Mouse (Mus musculus): ENCODE measurements around the gene Usb1. TPM values are rescaled to one million over a fixed set of nuclear protein-coding genes. Genes with fewer than 3 reads are reported as not detected.
A peak's percentile ranks its signal among the peaks of the same experiment; 100 is the strongest.

Gene Usb1
- 18.6 and 25.9 TPM in 2 replicates for total RNA-seq (2012; rRNA removed)

DNA sequence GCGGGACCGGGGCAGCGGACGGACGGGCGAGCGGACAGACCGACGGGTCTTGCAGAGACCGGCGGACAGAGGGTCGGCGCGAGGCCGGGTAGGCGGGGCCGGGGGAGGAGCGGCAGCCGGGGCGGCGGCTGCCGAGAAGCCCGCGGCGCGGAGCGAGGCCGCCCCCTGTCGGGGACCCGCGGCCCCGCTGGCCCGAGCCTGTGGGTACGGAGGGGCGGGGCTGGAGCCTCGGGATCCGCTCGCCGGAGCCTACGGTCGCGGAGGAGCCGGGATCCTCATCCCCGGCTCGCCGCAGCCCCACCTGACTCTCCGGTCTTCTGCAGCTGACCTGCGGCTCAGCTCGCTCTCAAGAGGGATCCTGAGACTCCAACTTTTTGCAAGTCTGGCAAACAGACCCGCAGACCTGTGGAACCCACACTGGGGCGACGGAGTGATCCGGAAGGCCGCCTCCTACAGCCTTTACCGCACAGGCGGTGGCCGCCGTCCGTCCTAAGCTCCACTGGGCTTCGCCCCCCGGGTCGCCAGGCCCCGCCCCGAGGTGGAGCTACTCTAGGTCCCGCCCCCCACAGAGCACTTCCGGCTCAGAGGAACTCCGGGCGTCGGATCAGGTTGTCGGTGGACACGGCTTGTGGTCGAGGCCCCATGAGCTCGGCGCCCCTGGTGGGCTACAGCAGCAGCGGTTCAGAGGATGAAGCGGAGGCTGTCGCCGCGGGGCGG is at the start of gene Usb1, which contains the start of gene Zfp319:
TSS of gene Usb1 (plus strand) at position 565 of the 717 bp plus-strand sequence.
TSS of gene Zfp319 (minus strand) at position 231 of the 717 bp plus-strand sequence.
- Histone ChIP-seq H3K27ac (ENCODE audit: insufficient read depth, low read depth, low read length, poor library complexity, severe bottlenecking) (peak within 1 kb of the TSS; percentile 85), H3K9ac (ENCODE audit: insufficient read depth, low read depth, low read length, poor library complexity, severe bottlenecking) (peak within 1 kb of the TSS; percentile 85), H3K4me3 (ENCODE audit: insufficient read depth in 1 of 2, low read depth in 1 of 2, low read length in 2 of 2, poor library complexity in 1 of 2, severe bottlenecking in 1 of 2) (peak within 1 kb of the TSS; percentile 82 to 96), H3K9me3 (ENCODE audit: control insufficient read depth, insufficient read depth, low read depth, low read length) (no peaks in the 10 kb centered on the region), H3K4me1 (ENCODE audit: control insufficient read depth in 2 of 2, insufficient read depth in 2 of 2, low read length in 2 of 2, poor library complexity in 1 of 2) (peaks cover 3 to 14% of the 10 kb centered on the region in 2 experiments; a peak in 2 of 4 replicates), H3K36me3 (ENCODE audit: control insufficient read depth, insufficient read depth, low read length, poor library complexity, severe bottlenecking) (peaks cover 9% of the 10 kb centered on the region; the same call in 1 of the 2 replicates)
- peak; percentile 80 for DNase-seq (ENCODE audit: low read depth, low spot score)
- in situ Hi-C loops (cut with MboI; ENCODE audit: low sequenced_read_pairs in 2 of 2, unreplicated experiment in 2 of 2) = no loop called here
- TF ChIP-seq ZC3H11A (IDR thresholded peaks at IDR 0.05; ENCODE audit: borderline replicate concordance, low read depth, low read length) = no peak
- peak; percentile 58; the same call in 1 of the 2 replicates for TF ChIP-seq HCFC1 (IDR thresholded peaks at IDR 0.05; ENCODE audit: borderline replicate concordance, insufficient read depth, low read length)

DNA sequence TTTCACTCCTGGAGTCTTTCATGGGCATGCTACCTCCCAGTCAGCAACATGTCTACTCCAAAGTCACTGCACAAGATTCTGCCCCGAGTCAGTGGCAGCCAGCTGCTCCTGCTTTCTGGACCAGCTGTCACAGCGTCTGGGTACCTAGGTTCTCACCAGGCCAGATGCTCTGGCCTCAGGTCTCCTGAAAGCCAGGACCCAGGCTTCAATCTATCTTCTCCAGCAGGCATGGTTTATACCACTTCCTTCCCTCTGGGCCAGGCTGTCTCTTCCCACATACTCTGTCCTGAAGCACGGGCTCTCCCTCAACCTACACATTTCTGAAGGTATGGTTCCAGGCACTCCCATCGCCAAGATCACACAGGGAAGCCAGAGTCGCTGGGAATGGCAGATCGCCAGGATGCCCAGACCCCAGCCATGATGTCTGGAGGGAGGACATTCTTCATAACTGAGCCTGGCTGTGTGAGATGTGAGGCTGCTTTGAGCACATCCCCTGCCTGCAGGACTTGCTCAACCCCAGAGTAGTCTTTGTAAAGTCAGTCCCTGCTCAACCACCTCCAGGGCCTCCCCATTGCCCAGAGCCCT is 42.9 kb upstream of the Usb1 start:
- no peak for DNase-seq (ENCODE audit: low read depth, low spot score)
- Histone ChIP-seq H3K36me3 (ENCODE audit: control insufficient read depth, insufficient read depth, low read length, poor library complexity, severe bottlenecking) (no peaks in the 10 kb centered on the region), H3K9me3 (ENCODE audit: control insufficient read depth, insufficient read depth, low read depth, low read length) (no peaks in the 10 kb centered on the region), H3K9ac (ENCODE audit: insufficient read depth, low read depth, low read length, poor library complexity, severe bottlenecking) (no peak overlapping the region), H3K4me3 (ENCODE audit: insufficient read depth in 1 of 2, low read depth in 1 of 2, low read length in 2 of 2, poor library complexity in 1 of 2, severe bottlenecking in 1 of 2) (no peak overlapping the region), H3K27ac (ENCODE audit: insufficient read depth, low read depth, low read length, poor library complexity, severe bottlenecking) (no peak overlapping the region), H3K4me1 (ENCODE audit: control insufficient read depth in 2 of 2, insufficient read depth in 2 of 2, low read length in 2 of 2, poor library complexity in 1 of 2) (peaks cover 0 to 3% of the 10 kb centered on the region in 2 experiments; a peak in 2 of 4 replicates)
- in situ Hi-C loops (cut with MboI; ENCODE audit: low sequenced_read_pairs in 2 of 2, unreplicated experiment in 2 of 2) = no loop called here
- TF ChIP-seq CHD2 (IDR thresholded peaks at IDR 0.05; ENCODE audit: low read depth, low read length) = no peak
- no peak for TF ChIP-seq HCFC1 (IDR thresholded peaks at IDR 0.05; ENCODE audit: borderline replicate concordance, insufficient read depth, low read length)
- no peak for TF ChIP-seq ZNF384 (IDR thresholded peaks at IDR 0.05; ENCODE audit: low read depth, low read length)
- TF ChIP-seq MAFK (IDR thresholded peaks at IDR 0.05; ENCODE audit: insufficient read depth, low read depth, low read length) = no peak
- TF ChIP-seq ZC3H11A (IDR thresholded peaks at IDR 0.05; ENCODE audit: borderline replicate concordance, low read depth, low read length) = no peak

DNA sequence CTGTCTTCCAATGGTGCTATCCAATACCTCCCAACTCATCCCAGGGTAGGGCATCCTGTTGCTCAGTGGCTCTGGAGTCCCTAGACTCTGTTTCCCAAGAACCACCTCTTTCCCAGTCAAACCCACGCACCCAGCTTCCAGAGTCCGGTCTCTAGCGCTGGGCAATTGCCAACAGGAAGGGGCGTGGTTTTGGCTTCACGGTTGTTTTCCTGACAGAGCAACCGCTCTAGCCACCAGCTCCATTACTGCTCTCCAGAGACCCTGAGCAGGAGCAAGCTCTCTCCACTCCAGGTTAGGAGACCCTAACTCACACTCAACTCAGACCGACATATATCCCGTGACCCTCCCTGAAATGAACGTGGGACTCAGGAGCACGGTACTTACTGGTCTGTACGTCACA is 38.9 kb upstream of the Usb1 start:
- peak overlapping the region in 1 of 2 experiments; percentile 64; a peak in 3 of 4 replicates for H3K4me3 ChIP-seq (ENCODE audit: insufficient read depth in 1 of 2, low read depth in 1 of 2, low read length in 2 of 2, poor library complexity in 1 of 2, severe bottlenecking in 1 of 2)
- H3K4me1 ChIP-seq (ENCODE audit: control insufficient read depth in 2 of 2, insufficient read depth in 2 of 2, low read length in 2 of 2, poor library complexity in 1 of 2) = peaks cover 0 to 3% of the 10 kb centered on the region in 2 experiments; a peak in 2 of 4 replicates
- H3K36me3 ChIP-seq (ENCODE audit: control insufficient read depth, insufficient read depth, low read length, poor library complexity, severe bottlenecking) = no peaks in the 10 kb centered on the region
- H3K27ac ChIP-seq (ENCODE audit: insufficient read depth, low read depth, low read length, poor library complexity, severe bottlenecking) = no peak overlapping the region
- TF ChIP-seq HCFC1 (IDR thresholded peaks at IDR 0.05; ENCODE audit: borderline replicate concordance, insufficient read depth, low read length) (no peak), MAFK (IDR thresholded peaks at IDR 0.05; ENCODE audit: insufficient read depth, low read depth, low read length) (no peak), ZC3H11A (IDR thresholded peaks at IDR 0.05; ENCODE audit: borderline replicate concordance, low read depth, low read length) (no peak), CHD2 (IDR thresholded peaks at IDR 0.05; ENCODE audit: low read depth, low read length) (no peak), ZNF384 (IDR thresholded peaks at IDR 0.05; ENCODE audit: low read depth, low read length) (no peak)
- no peaks in the 10 kb centered on the region for H3K9me3 ChIP-seq (ENCODE audit: control insufficient read depth, insufficient read depth, low read depth, low read length)
- in situ Hi-C loops (cut with MboI; ENCODE audit: low sequenced_read_pairs in 2 of 2, unreplicated experiment in 2 of 2) = no loop called here
- DNase-seq (ENCODE audit: low read depth, low spot score) = no peak
- no peak overlapping the region for H3K9ac ChIP-seq (ENCODE audit: insufficient read depth, low read depth, low read length, poor library complexity, severe bottlenecking)

DNA sequence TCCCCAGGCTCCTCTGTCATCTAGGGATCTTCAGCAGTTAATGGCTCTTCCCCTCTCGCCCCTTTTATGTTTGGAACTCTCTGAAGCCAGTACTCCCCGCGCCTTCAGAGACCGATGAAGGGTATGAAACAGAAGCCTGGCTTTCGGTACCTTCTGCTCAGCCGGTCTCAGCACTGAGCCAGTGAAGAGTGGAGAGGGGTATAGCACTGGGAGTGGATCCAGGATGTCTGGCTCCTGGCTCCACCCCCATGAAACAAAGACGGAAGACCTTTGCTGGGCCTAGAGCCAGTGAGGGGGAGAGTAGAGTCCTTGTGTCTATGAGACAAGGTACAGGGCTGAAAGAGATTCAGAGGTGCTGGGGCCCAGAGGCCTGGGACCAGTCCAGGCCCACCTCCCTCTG is 38.2 kb upstream of the Usb1 start:
- H3K27ac ChIP-seq (ENCODE audit: insufficient read depth, low read depth, low read length, poor library complexity, severe bottlenecking) = no peak overlapping the region
- H3K9ac ChIP-seq (ENCODE audit: insufficient read depth, low read depth, low read length, poor library complexity, severe bottlenecking) = no peak overlapping the region

More for the DNA sequence above, 38.2 kb upstream of the Usb1 start:
- TF ChIP-seq MAFK (IDR thresholded peaks at IDR 0.05; ENCODE audit: insufficient read depth, low read depth, low read length) (no peak), HCFC1 (IDR thresholded peaks at IDR 0.05; ENCODE audit: borderline replicate concordance, insufficient read depth, low read length) (no peak), CHD2 (IDR thresholded peaks at IDR 0.05; ENCODE audit: low read depth, low read length) (no peak), ZC3H11A (IDR thresholded peaks at IDR 0.05; ENCODE audit: borderline replicate concordance, low read depth, low read length) (no peak)
- Histone ChIP-seq H3K36me3 (ENCODE audit: control insufficient read depth, insufficient read depth, low read length, poor library complexity, severe bottlenecking) (no peaks in the 10 kb centered on the region), H3K9me3 (ENCODE audit: control insufficient read depth, insufficient read depth, low read depth, low read length) (no peaks in the 10 kb centered on the region), H3K4me3 (ENCODE audit: insufficient read depth in 1 of 2, low read depth in 1 of 2, low read length in 2 of 2, poor library complexity in 1 of 2, severe bottlenecking in 1 of 2) (peak overlapping the region; percentile 11 to 50; a peak in 1 of 4 replicates), H3K4me1 (ENCODE audit: control insufficient read depth in 2 of 2, insufficient read depth in 2 of 2, low read length in 2 of 2, poor library complexity in 1 of 2) (peaks cover 0 to 3% of the 10 kb centered on the region in 2 experiments; a peak in 2 of 4 replicates)
- DNase-seq (ENCODE audit: low read depth, low spot score) = no peak
- in situ Hi-C loops (cut with MboI; ENCODE audit: low sequenced_read_pairs in 2 of 2, unreplicated experiment in 2 of 2) = no loop called here

Data from ES-E14 (cell line).